Mouse (Mus musculus) adipocyte (in vitro differentiated cells): ENCODE data around the gene Armc2.

ENCODE experiments used
- DNase-seq: peaks from one replicate; pipeline ENCODE4 v3.0.0-alpha.2; 2016; ENCODE audit warnings: low spot score

Armc2 gene

GRCm38 (mm10) chr10:42014086-42014485 is 4.2 kb downstream of the Armc2 start:
- peak; percentile 55 for DNase-seq

- no peak for DNase-seq
These were observed 7.3 kb downstream of the Armc2 start for GRCm38 (mm10) chr10:42010761-42011435.

GRCm38 (mm10) chr10:42005259-42005658 is 13.0 kb downstream of the Armc2 start:
- peak; percentile 55 for DNase-seq

GRCm38 (mm10) chr10:42004690-42005089 is 13.6 kb downstream of the Armc2 start:
- no peak for DNase-seq

GRCm38 (mm10) chr10:42004056-42004455 is 14.2 kb downstream of the Armc2 start:
- DNase-seq, result no peak

- no peak for DNase-seq
These were observed 14.7 kb downstream of the Armc2 start for GRCm38 (mm10) chr10:42003576-42003975.

GRCm38 (mm10) chr10:42002436-42002835 is 15.8 kb downstream of the Armc2 start:
- DNase-seq, result no peak

- DNase-seq, result no peak
These were observed 17.0 kb downstream of the Armc2 start for GRCm38 (mm10) chr10:42001260-42001659.

GRCm38 (mm10) chr10:41997691-41998178 is 20.5 kb downstream of the Armc2 start:
- DNase-seq, result peak; percentile 42

- DNase-seq, result no peak
These were observed 22.1 kb downstream of the Armc2 start for GRCm38 (mm10) chr10:41996157-41996556.

- DNase-seq, result no peak
These were observed 23.2 kb downstream of the Armc2 start for GRCm38 (mm10) chr10:41995051-41995450.

- no peak for DNase-seq
These were observed 23.7 kb downstream of the Armc2 start for GRCm38 (mm10) chr10:41994578-41994977.

GRCm38 (mm10) chr10:41992059-41992440 is 26.2 kb downstream of the Armc2 start:
- no peak for DNase-seq

GRCm38 (mm10) chr10:41991364-41992058 is 26.7 kb downstream of the Armc2 start:
- DNase-seq, result peak; percentile 73

- no peak for DNase-seq
These were observed 27.3 kb downstream of the Armc2 start for GRCm38 (mm10) chr10:41990896-41991295.

GRCm38 (mm10) chr10:41988930-41989329 is 29.3 kb downstream of the Armc2 start:
- DNase-seq, result no peak

GRCm38 (mm10) chr10:41986126-41986525 is 32.1 kb downstream of the Armc2 start:
- DNase-seq, result no peak

GRCm38 (mm10) chr10:41984221-41984620 is 34.0 kb downstream of the Armc2 start:
- DNase-seq, result no peak

GRCm38 (mm10) chr10:41982821-41983220 is 35.4 kb downstream of the Armc2 start:
- DNase-seq, result no peak

- peak; percentile 91 for DNase-seq
These were observed 37.4 kb downstream of the Armc2 start for GRCm38 (mm10) chr10:41980772-41981383.

GRCm38 (mm10) chr10:41978403-41979234 is 39.6 kb downstream of the Armc2 start:
- DNase-seq, result no peak

GRCm38 (mm10) chr10:41972676-41973075 is 45.6 kb downstream of the Armc2 start:
- no peak for DNase-seq
